Mouse (Mus musculus) MN1 (cell line): Measurements from ENCODE around the gene Best2.

Experiments
- DNase-seq: peaks from one replicate; pipeline ENCODE4 v3.0.0-alpha.2; 2016; ENCODE audit warnings: low spot score

Gene Best2

DNA sequence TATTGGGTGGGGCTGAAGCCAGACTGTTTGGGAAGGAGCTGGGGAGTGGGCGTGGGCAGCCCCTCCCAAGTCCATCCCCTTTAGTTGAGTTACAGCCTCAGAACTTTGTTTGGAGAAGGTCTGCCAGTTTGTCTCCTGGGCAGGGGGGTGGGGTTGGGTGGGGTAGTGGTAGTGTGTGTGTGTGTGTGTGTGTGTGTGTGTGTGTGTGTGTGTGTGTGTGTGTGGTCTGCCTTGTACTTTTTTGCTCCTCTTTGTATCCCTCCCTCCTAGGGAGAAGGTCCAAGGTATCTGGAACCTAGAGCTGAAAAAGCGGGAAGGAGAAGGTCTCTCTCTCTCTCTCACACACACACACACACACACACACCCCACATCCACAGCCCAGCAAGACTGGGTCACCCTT lies at the start of gene Best2:
Gene Best2, minus strand, starts transcription at position 101 of the 400 bp plus-strand sequence.
- no peak for DNase-seq

DNA sequence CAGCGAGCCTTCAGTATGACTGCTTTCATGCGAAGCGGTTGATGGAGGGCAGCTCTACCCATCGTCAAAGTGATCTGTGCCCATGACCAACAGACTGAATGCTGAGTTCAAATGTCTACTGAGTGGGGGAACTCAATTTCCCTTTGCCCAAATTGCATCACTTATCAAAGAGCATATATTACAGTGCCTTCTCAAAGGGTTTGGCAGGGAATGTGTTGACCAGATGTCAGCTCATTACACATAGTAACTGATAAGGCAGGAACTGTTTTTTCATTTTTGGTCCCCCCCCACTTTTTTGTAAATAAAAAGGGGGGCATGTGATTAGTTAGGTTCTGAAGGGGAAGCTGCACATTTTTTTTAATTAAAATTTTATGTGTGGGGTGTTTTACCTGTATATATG lies 48.3 kb upstream of the Best2 start:
- DNase-seq: no peak

DNA sequence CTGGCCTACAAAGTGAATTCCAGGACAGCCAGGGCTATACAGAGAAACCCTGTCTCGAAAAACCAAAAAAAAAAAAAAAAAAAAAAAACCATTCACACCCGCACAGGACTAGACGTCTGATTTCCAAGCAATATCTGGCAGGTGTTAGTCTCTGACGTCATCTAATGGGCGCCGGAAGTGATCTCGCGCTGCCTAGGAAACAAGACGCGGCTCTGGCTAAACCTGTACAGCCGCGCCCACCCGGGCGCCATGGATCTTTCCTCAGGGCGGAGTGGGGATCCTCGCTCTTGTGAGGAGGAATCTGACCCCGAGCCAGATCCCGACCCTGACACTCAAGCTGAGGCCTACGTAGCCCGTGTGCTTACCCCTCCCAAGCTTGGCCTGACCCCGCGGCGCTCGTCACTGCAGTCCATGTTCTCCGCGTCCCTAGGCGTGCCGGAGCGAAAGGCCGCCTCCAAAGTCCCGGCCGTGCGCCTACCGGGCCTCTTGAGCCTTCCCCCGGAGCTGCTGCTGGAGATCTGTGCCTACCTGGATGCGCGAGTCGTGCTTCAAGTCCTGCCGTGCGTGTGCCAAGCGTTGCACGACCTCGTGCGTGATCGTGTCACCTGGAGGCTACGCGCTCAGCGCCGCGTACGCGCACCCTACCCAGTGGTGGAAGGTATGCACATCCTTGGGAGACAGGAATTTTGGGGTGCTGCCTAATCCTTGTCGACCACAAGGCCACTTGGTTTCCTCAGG lies 45.7 kb upstream of the Best2 start, which contains the start of gene Fbxw9:
Gene Fbxw9, plus strand, starts transcription at position 177 of the 738 bp plus-strand sequence.
- DNase-seq: peak; percentile 93

DNA sequence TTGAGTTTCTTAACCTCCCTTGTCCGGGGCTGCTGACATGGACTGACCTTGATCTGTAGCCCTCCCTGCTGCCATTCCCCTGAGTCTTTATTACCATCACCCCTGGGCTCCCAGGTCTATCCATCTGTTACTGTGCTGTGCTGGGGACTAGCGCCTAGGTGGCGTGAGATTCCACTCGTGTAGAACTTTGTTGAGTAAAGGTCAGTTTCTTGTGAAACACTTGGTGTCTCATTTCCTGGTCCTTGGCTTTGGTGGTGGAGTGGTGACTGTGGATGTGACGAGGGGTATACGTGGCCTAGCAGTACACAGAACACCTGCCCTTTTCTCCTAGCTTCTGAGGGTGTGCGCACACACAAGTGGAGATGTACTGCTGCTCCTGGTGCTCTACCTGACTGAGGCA lies 43.0 kb upstream of the Best2 start:
- no peak for DNase-seq

DNA sequence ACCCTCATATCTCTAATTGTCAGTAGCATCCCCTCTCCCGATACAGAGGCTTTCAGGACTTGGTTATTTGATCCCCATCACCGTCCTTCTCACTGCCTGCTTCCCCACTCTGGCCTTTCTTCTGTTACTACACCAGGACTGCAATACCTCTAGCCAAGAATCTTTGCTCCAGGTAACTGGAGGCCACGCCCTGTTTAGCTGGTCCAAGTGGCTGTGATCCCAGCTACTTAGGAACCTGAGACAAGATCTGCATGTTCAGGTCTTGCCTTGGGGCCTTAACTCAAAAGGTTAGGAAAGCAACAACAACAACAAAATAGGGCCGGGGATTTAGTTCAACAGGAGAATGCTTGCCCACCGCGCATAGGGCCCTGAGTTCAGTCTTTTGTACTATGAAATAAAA lies 29.3 kb upstream of the Best2 start:
- DNase-seq: no peak

DNA sequence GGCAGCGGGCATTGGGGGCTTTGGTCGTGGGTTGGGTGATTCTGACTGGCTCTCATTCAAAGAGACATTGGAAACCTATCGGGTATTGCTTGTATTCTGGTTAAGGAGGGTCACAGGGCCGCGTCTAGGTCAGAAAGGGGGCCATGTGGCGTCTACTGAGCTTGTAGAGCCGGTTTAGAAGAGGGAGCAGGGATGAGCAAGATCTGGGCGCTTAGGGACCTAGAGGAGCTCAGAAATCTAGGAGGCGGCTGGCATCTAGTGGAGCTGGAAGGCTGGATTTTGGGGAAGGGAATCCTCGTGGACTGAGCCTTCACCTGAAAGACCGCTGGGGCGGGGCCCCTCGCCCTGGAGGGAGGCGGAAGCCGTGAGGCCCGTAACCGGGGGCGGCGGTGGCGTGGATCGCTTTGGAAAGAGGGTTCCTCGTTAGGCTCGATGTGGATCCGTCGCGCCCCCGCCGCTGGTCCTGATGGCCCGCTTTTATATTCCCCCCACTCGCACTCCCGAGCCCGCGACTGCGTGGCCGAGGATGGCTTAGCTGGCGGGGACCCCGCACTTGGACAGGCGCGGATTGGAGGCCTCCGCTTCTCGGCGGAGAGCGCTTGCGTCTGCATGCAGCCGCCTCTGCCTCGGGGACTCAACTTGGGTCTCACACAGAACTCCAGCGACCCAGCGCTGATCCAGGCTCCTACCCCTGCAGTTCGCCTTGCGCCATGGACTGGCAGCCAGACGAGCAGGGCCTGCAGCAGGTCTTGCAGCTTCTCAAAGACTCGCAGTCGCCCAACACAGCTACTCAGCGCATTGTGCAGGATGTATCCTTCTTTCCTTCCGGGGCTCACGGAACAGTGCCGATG lies 23.6 kb upstream of the Best2 start:
- peak; percentile 71 for DNase-seq

DNA sequence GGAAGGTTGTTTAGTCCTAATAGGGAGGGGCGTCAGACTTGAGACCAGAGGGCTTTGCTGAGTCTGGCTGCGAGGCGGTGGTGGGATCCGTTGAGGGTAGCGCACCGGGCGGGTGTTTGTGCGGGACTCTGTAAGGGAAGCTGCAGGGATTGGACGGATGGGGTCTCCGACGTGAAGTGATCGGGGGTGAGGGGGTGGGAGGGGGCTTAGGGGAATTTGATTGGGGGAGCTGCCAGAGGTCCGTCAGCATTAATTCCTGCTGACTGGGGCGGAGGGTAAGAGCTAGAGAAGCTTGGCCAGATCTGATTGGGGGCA lies 23.0 kb upstream of the Best2 start:
- DNase-seq: peak; percentile 67

DNA sequence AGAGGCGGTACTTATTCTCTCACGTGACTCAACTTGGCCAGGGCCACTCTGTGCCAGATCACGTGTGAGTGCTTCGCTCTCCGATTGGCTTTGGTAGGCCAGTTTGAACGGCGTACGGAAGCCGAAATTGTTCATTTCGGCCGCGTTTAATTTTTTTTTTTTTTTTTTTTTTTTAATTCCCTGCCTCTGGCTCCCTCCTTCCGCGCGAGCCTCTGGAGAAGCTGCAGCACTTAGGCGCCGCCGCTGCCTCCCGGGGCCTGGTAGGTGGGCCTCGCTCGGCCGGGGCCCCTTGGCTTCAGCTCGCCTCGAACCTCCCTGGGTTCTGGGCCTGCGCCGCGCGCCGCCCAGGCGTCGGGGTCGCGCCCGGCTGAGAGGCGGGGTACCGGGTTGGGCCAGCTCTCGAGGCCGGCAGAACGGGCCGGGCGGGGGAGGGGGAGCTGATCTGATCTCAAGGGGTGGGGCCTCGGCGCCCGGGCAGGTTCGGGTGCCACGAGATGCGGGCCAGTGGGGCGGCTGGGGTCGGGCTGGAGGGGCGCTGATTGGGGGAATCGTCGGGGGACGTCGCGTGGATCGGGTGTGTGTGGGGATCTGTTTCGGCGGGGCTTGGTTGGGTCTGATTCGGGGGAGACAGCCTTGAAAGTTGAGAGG lies 22.5 kb upstream of the Best2 start, which contains the start of gene Tnpo2:
Gene Tnpo2, plus strand, starts transcription at position 198 of the 648 bp plus-strand sequence.
- DNase-seq: peak; percentile 99

DNA sequence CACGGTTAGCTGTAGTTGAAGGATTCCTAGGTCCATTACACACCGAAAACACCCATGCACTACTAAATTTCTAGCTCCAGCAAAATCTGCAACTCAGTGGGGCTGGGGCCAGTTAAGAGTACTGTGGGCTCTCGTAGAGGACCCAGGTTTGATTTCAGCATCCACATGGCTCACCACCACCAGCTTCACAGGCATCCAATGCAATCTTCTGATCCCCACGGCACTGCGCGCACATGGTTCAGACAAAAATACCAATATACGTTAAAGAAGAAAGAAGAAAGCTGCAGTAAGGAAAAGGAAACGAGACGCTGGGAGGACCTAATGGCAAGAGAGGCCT lies 22.0 kb upstream of the Best2 start:
- no peak for DNase-seq

DNA sequence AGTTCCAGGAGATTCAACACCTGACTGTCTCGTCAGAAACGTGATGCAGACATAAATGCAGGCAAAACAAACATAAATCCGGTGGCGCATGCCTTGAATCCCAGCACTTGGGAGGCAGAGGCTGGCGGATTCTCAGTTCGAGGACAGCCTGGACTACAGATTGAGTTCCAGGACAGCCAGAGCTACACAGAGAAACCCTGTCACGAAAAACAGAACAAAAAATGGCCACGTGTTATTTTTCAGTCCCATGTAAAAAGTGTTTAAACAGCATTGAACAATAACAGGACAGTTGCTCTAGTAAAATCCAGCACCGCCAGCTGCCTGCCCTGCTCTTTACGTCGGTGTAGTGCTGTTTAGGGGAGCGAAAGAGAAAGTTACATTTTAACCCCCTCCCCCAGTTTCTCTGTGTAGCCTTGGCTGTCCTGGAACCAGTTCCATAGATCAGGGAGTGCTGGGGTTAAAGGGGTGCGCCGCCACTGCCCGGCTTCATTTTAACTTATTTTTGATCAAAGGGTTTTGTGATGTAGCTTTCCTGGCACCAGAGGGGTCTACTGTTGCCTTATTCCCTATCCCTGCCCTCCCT lies 21.5 kb upstream of the Best2 start:
- peak; percentile 44 for DNase-seq

DNA sequence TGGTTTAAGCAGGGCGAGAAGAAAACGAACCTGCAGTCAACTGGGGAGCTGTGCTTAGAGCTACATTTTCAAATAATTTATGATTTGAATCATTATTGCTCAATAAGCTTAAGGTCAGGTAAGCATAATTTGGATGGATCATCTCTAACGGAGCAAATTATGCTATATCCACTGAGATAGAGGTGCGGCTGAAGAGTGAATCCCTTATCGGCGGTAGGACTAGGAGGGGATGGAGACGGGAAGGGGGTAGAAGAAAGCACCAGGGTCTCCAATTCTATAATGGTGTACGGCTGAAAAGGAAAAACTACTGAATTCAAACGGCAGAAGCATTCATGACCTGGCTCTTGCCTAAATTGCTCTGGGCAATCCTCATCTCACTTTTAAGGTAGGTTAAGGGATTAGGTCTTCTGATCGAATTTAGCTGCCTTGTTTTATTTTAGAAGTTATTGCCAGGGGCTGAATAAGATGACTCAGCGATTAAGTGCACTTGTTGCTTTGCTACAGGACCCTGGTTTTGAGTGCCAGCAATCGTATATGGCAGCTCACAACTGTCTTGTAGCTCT lies 20.9 kb upstream of the Best2 start:
- DNase-seq: no peak

DNA sequence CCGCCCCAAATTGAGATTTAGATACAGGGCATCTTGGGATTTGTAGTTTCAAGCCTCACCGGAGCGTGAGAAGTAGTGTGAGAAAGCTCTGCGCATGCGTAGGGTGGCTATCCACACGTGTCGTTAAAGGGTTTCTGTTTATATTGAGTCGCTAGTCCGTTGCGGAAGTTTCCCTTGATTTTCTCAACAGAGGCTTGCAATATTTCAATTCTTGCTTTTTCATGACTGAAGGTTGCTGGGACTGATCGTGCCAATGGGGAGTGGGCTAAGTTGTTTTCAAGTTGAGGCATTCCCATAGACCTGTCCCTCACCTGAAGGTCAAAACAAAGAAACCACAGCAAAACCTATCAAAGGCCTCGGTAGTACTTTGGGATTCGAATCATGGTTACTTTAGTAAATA lies 20.4 kb upstream of the Best2 start:
- DNase-seq: no peak

DNA sequence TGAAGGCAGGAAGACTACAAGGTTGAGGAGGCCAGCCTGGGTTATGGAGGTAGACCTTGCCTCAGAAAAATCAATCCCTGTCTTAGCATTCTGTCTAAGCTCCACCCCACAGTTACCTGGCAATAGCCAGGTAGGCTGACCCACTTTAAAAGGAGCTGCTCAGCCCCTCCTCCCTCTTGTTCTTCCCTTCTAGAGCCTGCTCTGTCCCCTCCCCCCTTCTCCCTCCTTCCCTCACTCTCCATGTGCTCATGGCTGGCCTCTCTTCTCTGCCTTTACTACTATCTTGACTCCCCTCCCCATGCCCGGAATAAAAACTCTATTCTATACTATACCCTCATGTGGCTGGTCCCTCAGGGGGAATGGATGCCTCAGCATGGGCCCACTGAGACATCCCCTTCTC lies 19.5 kb upstream of the Best2 start:
- DNase-seq: no peak

DNA sequence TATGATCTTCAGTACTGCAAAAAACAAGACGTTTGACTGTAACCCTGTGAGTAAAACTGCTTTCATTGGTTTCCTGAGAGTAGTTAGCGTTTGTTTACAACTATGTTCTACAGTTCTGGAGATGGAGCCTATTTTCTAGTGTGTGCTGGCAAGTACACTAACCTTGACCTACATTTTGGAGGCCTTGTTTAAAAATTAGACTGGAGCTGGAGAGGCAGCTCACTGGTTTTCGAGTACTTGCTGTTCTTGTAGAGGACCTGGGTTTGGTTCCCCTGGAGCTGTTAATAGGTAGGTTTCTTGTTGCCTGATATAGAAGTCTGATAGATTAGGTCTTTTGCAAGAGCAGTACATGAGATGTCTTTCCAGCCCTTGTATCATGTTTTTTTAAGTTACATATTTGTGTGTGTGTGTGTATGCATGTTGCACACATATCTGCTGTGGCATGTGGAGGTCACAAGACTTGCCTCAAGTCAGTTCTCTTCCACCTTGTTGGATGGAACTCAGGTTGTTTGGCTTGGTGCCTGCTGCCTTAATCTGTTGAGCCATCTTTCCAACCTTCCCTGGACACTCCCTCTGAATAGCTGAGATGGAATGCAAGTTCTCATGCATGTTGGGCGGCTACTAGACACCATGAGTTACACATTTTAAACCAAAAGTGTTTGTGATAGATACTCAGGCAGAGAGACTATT lies 18.4 kb upstream of the Best2 start:
- no peak for DNase-seq

DNA sequence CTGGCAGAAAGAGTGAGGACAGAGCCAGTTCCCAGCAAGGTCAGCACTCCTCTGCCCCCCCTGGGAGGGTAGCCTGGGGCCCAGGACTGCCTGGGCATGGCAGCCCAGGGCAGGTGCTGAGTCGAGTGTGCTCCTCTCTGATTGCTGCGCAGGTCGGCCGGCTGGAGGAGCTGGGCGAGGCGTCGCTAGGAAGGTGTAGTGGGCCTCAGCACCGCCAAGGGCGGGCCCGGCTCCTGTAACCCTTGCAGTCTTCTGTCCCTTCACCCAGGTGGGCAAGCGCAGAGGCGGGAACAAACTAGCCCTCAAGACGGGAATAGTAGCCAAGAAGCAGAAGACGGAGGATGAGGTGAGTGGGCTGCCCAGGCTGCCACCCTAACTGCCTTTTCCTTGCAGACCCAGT lies 14.9 kb upstream of the Best2 start:
- DNase-seq: no peak

DNA sequence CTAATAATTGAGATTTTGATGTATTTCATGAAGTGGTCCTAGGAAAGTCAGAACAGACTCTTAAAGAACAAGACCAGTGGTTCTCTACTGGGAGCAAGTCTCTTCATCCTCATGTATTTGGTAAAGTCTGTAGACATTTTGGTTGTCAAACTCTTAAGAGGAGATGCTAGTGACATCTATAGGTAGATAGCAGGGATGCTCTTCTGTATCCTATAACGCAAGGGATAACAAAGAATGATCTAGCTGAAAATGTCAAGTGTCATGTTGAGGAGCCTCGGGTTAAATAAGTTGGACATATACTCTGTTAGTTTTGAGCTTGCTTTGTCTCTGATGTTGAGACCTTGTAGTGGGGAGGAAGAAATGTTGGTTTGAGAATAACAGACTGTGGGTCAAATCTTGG lies 13.6 kb upstream of the Best2 start:
- DNase-seq: peak; percentile 59

DNA sequence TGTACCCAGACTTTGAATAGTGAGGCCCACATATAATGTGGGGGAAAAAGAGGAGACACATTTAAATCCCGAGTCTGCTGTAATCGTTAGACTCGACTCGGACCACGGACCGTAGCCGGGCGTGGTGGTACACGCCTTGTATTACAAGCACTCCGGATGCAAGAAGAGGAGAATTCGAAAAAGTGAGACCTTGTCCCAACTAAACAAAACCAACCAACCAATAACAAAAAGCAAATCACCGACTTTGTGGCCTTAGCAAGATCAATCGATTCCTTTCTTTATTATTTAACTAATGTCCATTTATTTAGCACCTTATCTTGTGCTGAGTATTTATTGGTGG lies 13.2 kb upstream of the Best2 start:
- DNase-seq: peak; percentile 46

DNA sequence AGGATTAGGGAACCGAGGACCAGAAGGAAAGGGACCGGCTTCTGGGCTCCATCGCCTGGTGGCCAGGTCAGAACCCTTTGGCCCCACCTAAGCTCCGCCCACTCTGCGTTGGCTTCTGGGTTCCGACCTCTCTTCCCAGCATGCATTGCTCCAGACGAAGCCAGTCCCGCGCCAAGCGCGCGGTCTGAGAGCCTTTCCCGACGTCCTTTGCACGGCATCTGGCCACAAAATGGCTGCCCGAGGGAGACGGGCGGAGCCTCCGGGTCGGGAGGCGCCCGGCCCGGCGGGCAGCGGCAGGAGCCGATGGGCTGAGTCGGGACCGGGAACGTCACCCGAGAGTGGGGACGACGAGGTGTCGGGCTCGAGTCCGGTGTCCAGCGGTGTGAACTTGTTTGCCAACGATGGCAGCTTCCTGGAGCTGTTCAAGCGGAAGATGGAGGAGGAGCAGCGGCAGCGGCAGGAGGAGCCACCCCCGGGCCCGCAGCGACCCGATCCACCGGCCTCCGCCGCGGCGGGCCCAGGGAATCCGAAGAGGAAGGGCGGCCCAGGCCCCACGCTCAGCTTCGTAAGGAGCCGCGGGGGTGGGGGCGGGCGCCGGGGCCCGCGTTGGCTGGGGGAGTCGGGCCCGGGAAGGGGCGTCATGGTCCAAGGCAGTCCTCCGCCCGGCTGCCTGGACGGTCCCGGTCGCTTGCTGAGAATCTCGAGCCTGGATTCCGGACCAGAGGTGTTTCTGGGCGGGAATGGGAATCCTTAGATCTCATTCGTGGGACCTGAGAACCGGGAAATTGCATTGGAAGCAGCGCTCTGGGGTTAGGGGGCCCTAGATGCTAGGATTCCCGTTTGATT lies 12.6 kb upstream of the Best2 start, which contains the start of gene Trir:
Gene Trir, plus strand, starts transcription at position 154 of the 846 bp plus-strand sequence.
- DNase-seq: peak; percentile 99

DNA sequence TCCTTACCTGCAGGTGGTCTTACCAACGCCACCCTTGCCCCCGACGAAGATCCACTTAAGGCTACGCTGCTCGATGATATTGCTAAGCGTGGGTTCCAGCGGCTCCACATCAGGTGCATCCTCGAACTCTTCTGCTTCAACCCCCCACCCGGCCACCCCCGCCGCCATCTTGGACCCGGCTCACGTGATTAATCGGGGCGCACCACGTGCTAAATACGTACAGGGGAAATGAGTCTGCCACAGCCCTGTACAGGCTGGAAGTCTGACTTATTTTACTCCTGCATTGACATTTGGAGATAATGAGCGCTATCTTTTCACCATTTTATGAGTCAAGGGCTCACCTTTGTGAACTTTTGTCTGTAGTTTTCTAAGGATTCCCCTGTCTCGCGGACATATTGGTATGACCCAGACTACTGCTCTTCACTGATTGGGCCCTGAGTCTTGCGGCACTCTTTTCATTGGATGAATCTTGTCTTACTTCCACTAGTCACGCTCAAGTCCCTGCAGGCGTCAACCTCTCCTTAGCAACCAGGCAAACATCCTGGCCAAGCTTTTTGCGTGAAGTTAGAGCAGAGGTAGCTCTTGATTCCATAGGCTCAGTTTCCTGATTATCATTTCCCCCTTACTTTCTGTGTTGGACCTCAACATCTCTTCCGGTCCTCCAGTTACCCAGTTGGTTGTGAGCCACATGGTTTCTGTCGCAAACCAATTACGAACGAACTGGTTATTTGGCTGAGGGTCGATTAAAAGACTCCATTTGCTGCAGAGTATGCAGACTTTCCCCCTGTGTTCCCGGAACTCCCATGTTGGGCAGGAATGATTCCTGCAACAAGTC lies 11.0 kb upstream of the Best2 start, which contains the start of gene Asna1:
Gene Asna1, minus strand, starts transcription at position 184 of the 835 bp plus-strand sequence.
- DNase-seq: peak; percentile 96

DNA sequence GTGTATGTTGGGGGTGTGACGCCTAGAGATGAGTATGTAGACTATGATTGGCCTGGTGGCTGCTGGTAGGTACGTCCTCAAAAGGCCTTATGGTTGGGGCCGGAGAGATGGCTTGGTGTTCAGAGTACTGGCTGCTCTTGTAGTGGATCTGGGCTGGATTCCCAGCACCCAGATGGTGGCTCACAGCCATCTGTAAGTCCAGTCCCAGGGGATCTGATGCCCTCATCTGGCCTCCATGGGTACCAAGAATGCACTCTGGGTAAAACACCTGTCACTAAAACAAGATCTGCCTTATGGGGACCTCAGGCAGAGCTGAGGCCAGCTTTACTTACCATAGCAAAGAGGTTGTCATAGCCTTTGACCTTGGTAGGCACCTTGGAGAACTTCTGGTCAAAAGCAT lies 9.5 kb upstream of the Best2 start:
- DNase-seq: peak; percentile 61
